Mouse (Mus musculus) embryonic facial prominence, embryonic 15.5 days (tissue): ENCODE results near the gene Cpa2. TPM values are rescaled to one million over a fixed set of nuclear protein-coding genes. Genes with fewer than 3 reads are reported as not detected.

Source experiments
- ATAC-seq: fragments of 200-750 bp; cut with Nextera tagmentation; 2 replicates; pipeline ENCODE4 v1.8.0; 2017; ENCODE audit warnings: low read depth, moderate TSS enrichment; ENCODE audit not compliant: insufficient number of reproducible peaks, low FRiP score, low TSS enrichment
- H3K27ac ChIP-seq: fragments of 300-500 bp; sonication (generic); replicated peaks from 2 replicates; pipeline ENCODE4 v1.5.1; 2015; ENCODE audit warnings: mild to moderate bottlenecking, inconsistent platforms
- H3K27me3 ChIP-seq: fragments of 300-500 bp; sonication (generic); 2 replicates; pipeline ENCODE4 v1.6.1; 2015; ENCODE audit warnings: inconsistent platforms
- H3K36me3 ChIP-seq: fragments of 300-500 bp; sonication (generic); 2 replicates; pipeline ENCODE4 v1.6.1; 2015; ENCODE audit warnings: mild to moderate bottlenecking, inconsistent platforms
- H3K4me1 ChIP-seq: fragments of 300-500 bp; sonication (generic); 2 replicates; pipeline ENCODE4 v1.6.1; 2015; ENCODE audit warnings: inconsistent platforms
- H3K4me2 ChIP-seq: fragments of 300-500 bp; sonication (generic); replicated peaks from 2 replicates; pipeline ENCODE4 v1.6.1; 2015; ENCODE audit warnings: mild to moderate bottlenecking, inconsistent platforms
- H3K4me3 ChIP-seq: fragments of 300-500 bp; sonication (generic); replicated peaks from 2 replicates; pipeline ENCODE4 v1.5.1; 2015; ENCODE audit warnings: mild to moderate bottlenecking, inconsistent platforms
- H3K9ac ChIP-seq: fragments of 300-500 bp; sonication (generic); 2 replicates; pipeline ENCODE4 v1.6.1; 2015; ENCODE audit warnings: inconsistent platforms
- H3K9me3 ChIP-seq: fragments of 300-500 bp; sonication (generic); replicated peaks from 2 replicates; pipeline ENCODE4 v1.6.1; 2016; ENCODE audit warnings: inconsistent platforms
- WGBS: fragments of 180-500 bp; shearing (Covaris S2); methylation state at CpG from one replicate; pipeline ENCODE4 v1.1.7; 2015; 5-methylcytosine and 5-hydroxymethylcytosine counted together
- polyA plus RNA-seq: library from polyadenylated mRNA; unstranded; fragments of >200 nt; fragmentation: Nextera tagmentation; extraction: Ambion mirVana; gene quantifications from 2 replicates; pipeline ENCODE4 v1.2.1, GENCODE M21; 2015

Cpa2 gene
- polyA plus RNA-seq, 1 experiment from 2014 or later, result 3.4 TPM

- Histone ChIP-seq H3K36me3 (no peaks in the 10 kb centered on the region), H3K9ac (no peak overlapping the region), H3K27me3 (no peaks in the 10 kb centered on the region), H3K9me3 (no peaks in the 10 kb centered on the region), H3K4me3 (no peak overlapping the region), H3K4me2 (no peak overlapping the region), H3K4me1 (peaks cover 34% of the 10 kb centered on the region), H3K27ac (no peak overlapping the region)
- ATAC-seq, result no peak
- 41% methylated on average over 6 of the region's 6 CpGs for WGBS
These were observed 12.6 kb upstream of the Cpa2 start for GRCm38 (mm10) chr6:30528800-30529199.

- Histone ChIP-seq H3K27me3 (no peaks in the 10 kb centered on the region), H3K4me3 (no peak overlapping the region), H3K27ac (no peak overlapping the region), H3K9me3 (no peaks in the 10 kb centered on the region), H3K4me2 (no peak overlapping the region), H3K9ac (no peak overlapping the region), H3K4me1 (peaks cover 15% of the 10 kb centered on the region), H3K36me3 (no peaks in the 10 kb centered on the region)
- no peak for ATAC-seq
- 51% methylated on average over 3 of the region's 3 CpGs for WGBS
These were observed 6.0 kb upstream of the Cpa2 start for GRCm38 (mm10) chr6:30535340-30535739.

- Histone ChIP-seq H3K9ac (no peak overlapping the region), H3K27ac (peak overlapping the region; percentile 70), H3K4me3 (no peak overlapping the region), H3K4me1 (peaks cover 23% of the 10 kb centered on the region), H3K36me3 (no peaks in the 10 kb centered on the region), H3K27me3 (no peaks in the 10 kb centered on the region), H3K4me2 (no peak overlapping the region), H3K9me3 (no peaks in the 10 kb centered on the region)
- no peak for ATAC-seq
- 20% methylated on average over 10 of the region's 10 CpGs for WGBS
These were observed 3.1 kb upstream of the Cpa2 start for GRCm38 (mm10) chr6:30538240-30538639.

DNA sequence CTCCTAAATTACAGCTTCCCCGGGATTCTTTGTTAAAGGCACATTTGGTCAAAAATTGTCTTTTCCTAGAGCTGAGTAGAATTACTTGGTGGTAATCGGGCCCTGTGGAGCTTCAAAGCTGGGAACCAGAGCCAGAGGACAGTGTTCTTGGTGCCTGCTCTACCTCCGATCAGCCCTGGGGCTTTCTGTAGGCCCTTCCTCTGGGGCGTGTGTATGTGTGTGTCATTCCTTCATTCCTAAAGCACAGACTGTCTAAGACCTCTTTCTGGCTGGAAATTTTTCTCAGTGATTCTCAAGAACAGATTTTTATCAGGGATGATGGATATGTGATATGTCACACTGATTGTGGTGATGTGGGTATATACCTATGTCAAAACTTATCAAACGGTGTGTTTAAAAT is 2.6 kb upstream of the Cpa2 start:
- WGBS, result 25% methylated on average over 5 of the region's 5 CpGs
- Histone ChIP-seq H3K27ac (peak overlapping the region; percentile 70), H3K27me3 (no peaks in the 10 kb centered on the region), H3K4me1 (peaks cover 29% of the 10 kb centered on the region), H3K9ac (no peak overlapping the region), H3K4me3 (no peak overlapping the region), H3K36me3 (no peaks in the 10 kb centered on the region), H3K4me2 (no peak overlapping the region), H3K9me3 (no peaks in the 10 kb centered on the region)
- ATAC-seq, result no peak; the same call in 1 of the 2 replicates

DNA sequence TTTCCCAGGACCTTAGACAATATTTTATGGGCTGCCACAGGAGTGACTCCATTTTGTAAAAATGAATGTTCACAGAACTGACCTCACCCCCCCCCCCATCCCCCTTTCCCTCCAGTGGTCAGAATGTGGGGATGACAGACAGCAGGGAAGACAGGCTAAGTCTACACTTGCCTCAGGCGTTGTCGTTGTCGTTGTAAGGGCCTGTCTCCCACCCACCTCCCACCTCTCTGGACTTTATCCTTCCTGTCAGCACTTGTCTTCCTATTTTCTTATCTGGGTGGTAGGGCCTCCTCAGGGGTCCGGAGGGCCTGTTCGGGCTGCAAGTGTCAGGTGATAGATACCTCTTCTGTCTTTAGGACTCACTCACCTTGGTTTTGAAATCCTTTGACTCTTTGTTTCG is 895 bp downstream of the Cpa2 start:
- Histone ChIP-seq H3K9ac (no peak overlapping the region), H3K4me2 (no peak overlapping the region), H3K36me3 (no peaks in the 10 kb centered on the region), H3K4me3 (no peak overlapping the region), H3K27me3 (no peaks in the 10 kb centered on the region), H3K9me3 (no peaks in the 10 kb centered on the region), H3K4me1 (peaks cover 46% of the 10 kb centered on the region), H3K27ac (no peak overlapping the region)
- no peak for ATAC-seq
- WGBS, result 63% methylated on average over 6 of the region's 6 CpGs

DNA sequence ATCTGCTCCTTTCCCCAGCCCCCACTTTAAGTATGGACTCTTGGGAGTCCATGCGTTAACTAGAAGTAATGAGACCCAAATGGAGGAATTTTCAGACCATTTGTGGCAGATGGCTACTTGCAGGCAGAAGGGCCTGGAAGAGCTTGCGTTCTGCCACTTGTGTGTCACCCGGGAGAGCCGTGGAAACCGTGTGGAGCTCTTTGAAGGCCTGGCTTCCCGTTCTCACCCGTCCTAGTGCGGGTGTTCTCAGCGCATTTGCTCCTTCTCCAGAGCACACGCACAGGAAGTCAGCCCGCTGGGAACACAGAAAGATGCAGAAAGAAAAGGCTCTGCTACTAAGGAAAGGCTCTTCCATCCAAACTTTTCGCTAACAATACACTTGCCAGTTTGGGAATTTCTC is 1.7 kb downstream of the Cpa2 start:
- Histone ChIP-seq H3K4me1 (peaks cover 48% of the 10 kb centered on the region), H3K27ac (peak overlapping the region; percentile 73), H3K9me3 (no peaks in the 10 kb centered on the region), H3K4me2 (no peak overlapping the region), H3K36me3 (no peaks in the 10 kb centered on the region), H3K9ac (no peak overlapping the region), H3K27me3 (no peaks in the 10 kb centered on the region), H3K4me3 (no peak overlapping the region)
- 31% methylated on average over 12 of the region's 12 CpGs for WGBS
- no peak for ATAC-seq

GRCm38 (mm10) chr6:30543851-30544250 is 2.5 kb downstream of the Cpa2 start:
- no peaks in the 10 kb centered on the region for H3K27me3 ChIP-seq
- no peak overlapping the region for H3K4me3 ChIP-seq
- WGBS, result 33% methylated on average over 8 of the region's 8 CpGs
- H3K9me3 ChIP-seq, result no peaks in the 10 kb centered on the region
- H3K4me1 ChIP-seq, result peaks cover 46% of the 10 kb centered on the region
- no peaks in the 10 kb centered on the region for H3K36me3 ChIP-seq
- peak overlapping the region; percentile 73 for H3K27ac ChIP-seq
- no peak overlapping the region for H3K4me2 ChIP-seq
- H3K9ac ChIP-seq, result no peak overlapping the region
- ATAC-seq, result no peak

GRCm38 (mm10) chr6:30545689-30546088 is 4.3 kb downstream of the Cpa2 start:
- no peaks in the 10 kb centered on the region for H3K9me3 ChIP-seq
- ATAC-seq, result no peak
- peaks cover 58% of the 10 kb centered on the region for H3K4me1 ChIP-seq
- no peak overlapping the region for H3K9ac ChIP-seq
- no peaks in the 10 kb centered on the region for H3K27me3 ChIP-seq
- WGBS, result 73% methylated on average over 7 of the region's 7 CpGs
- H3K4me2 ChIP-seq, result no peak overlapping the region
- H3K36me3 ChIP-seq, result no peaks in the 10 kb centered on the region
- 0 out of 2 replicates have a peak overlapping the region, but pooled peaks have one; percentile 4 for H3K27ac ChIP-seq
- H3K4me3 ChIP-seq, result no peak overlapping the region

DNA sequence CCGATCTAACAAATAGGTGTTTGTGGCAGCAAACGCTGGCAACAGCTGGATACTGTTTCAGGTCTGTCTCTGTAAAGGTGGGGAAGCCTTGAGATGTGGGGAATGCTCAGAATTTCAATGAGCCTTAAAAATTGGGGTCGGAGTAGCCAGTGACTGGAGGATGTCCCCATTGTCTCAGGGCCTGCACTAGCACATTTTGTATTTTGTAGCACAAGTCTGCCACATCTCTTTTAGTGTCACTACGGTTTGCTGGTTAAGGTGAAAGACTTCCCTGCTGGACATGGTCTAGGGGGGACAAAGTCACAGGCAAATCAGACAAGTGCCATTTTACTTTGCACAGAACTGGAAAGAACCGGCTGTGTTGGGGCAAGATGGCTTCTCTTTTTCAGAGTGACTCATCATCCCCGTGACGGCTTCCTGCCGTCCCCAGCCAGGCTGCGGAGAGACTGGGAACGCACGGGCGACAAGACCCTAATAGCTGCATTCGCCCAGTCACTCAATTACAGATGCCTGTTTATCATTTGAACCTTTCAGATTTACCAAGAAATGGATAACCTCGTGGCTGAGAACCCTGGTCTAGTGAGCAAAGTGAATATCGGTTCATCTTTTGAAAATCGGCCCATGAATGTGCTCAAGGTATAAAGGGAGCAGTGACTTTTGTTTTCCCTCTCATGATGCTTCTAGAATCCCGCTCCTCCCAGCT is 5.3 kb downstream of the Cpa2 start:
- H3K27me3 ChIP-seq, result no peaks in the 10 kb centered on the region
- 14% methylated on average over 17 of the region's 17 CpGs for WGBS
- no peaks in the 10 kb centered on the region for H3K9me3 ChIP-seq
- 0 out of 2 replicates have a peak overlapping the region, but pooled peaks have one; percentile 7 for H3K9ac ChIP-seq
- peaks cover 60% of the 10 kb centered on the region for H3K4me1 ChIP-seq
- no peaks in the 10 kb centered on the region for H3K36me3 ChIP-seq
- peak overlapping the region; percentile 39 for H3K4me2 ChIP-seq
- H3K4me3 ChIP-seq, result peak overlapping the region; percentile 23
- peak overlapping the region; percentile 92 for H3K27ac ChIP-seq
- ATAC-seq, result no peak

DNA sequence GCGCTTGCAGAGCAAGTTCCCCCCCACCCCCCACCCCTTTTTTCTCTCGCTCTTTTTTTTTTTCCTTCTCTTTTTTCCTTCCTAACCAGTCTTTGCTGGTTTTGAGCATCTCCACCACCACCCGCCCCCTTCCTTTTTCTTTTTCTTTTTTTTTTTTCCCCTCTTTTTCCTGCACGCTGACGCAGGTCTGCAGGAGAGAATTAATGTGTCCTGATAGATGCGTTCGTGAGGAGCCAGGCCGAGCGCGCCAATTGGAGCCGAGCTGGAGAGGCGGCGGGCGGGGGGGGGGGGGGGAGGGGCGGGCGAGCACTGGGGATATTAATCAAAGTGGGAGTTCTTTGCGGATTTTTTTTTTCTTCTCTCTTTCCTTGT is 5.9 kb downstream of the Cpa2 start:
- Histone ChIP-seq H3K4me1 (peaks cover 64% of the 10 kb centered on the region), H3K4me3 (peak overlapping the region; percentile 23), H3K27me3 (no peaks in the 10 kb centered on the region), H3K9ac (0 out of 2 replicates have a peak overlapping the region, but pooled peaks have one; percentile 7), H3K9me3 (no peaks in the 10 kb centered on the region), H3K4me2 (peak overlapping the region; percentile 39), H3K27ac (peak overlapping the region; percentile 92), H3K36me3 (no peaks in the 10 kb centered on the region)
- no peak for ATAC-seq
- 0% methylated on average over 17 of the region's 17 CpGs for WGBS

DNA sequence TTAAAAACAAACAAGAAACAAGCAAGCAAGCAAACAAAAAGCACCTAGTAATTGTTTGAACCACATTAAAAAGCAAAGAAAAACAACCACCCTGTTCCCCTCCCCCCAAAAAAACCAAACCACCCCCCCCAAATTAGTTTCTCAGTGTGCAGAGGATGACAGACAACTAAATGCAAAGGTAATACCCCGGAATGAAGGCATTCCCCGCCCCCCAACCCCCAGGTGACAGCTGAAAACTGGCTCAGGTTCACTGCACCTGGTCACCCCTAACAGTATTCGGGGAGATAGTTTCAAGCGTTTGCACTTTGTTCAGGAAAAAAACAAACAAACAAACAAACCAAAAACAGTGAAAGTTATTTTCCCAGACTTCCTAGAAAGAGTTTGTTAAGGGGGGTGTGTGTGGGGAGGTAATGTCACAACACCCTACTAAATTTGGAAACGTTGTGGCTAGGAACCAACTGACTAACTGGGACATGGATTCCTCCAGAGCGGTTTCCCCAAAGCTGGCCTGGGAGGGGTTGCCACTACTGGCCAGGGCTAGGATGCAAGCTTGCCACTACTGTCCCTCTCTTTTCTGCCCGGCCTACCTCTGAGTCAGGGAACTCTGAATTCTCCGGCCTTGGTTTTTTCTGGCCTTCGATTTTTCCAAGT is 6.4 kb downstream of the Cpa2 start:
- WGBS, result 23% methylated on average over 9 of the region's 9 CpGs
- ATAC-seq, result no peak
- peak overlapping the region; percentile 23; the same call in 1 of the 2 replicates for H3K4me3 ChIP-seq
- peak overlapping the region; percentile 39 for H3K4me2 ChIP-seq
- H3K36me3 ChIP-seq, result no peaks in the 10 kb centered on the region
- H3K27ac ChIP-seq, result peak overlapping the region; percentile 92
- H3K4me1 ChIP-seq, result peaks cover 64% of the 10 kb centered on the region
- H3K9me3 ChIP-seq, result no peaks in the 10 kb centered on the region
- no peak overlapping the region for H3K9ac ChIP-seq
- no peaks in the 10 kb centered on the region for H3K27me3 ChIP-seq
